Mouse (Mus musculus) heart, adult 2 months (tissue): ENCODE data around the gene Syngr4.

Source experiments
- CTCF ChIP-seq: fragments of 200-600 bp; IDR thresholded peaks from 2 replicates; pipeline ENCODE4 v1.8.1; 2022; ENCODE audit warnings: antibody characterized with exemption, mild to moderate bottlenecking, moderate library complexity
- POLR2A ChIP-seq: fragments of 200-500 bp; IDR thresholded peaks from 2 replicates; pipeline ENCODE4 v1.6.1; 2011; ENCODE audit warnings: mild to moderate bottlenecking, low read depth, low read length, control low read depth; ENCODE audit not compliant: insufficient read depth

DNA sequence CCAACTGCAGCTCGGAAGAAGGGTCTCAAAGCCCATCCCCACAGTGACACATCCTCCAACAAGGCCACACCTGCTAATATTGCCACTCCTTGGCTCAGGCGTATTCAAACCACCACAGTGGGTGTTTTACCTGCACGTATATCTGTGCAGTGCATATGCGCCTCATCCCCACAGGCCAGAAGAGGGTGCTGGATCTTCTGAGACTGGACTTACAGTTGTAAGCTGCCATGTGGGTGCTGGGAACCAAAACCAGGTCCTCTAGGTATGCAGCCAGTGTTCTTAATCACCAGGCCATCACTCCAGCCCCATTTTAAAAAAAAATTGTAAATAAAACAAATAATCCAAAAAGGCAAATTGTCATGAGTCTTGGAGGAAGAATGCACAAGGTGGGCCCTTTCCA, 16.0 kb downstream of the Syngr4 start:
- TF ChIP-seq POLR2A: no peak
- no peak for TF ChIP-seq CTCF
